Mouse (Mus musculus): Measurements from ENCODE around the gene Ano1.
A peak's percentile ranks its signal among the peaks of the same experiment; 100 is the strongest.

The Ano1 gene

DNA sequence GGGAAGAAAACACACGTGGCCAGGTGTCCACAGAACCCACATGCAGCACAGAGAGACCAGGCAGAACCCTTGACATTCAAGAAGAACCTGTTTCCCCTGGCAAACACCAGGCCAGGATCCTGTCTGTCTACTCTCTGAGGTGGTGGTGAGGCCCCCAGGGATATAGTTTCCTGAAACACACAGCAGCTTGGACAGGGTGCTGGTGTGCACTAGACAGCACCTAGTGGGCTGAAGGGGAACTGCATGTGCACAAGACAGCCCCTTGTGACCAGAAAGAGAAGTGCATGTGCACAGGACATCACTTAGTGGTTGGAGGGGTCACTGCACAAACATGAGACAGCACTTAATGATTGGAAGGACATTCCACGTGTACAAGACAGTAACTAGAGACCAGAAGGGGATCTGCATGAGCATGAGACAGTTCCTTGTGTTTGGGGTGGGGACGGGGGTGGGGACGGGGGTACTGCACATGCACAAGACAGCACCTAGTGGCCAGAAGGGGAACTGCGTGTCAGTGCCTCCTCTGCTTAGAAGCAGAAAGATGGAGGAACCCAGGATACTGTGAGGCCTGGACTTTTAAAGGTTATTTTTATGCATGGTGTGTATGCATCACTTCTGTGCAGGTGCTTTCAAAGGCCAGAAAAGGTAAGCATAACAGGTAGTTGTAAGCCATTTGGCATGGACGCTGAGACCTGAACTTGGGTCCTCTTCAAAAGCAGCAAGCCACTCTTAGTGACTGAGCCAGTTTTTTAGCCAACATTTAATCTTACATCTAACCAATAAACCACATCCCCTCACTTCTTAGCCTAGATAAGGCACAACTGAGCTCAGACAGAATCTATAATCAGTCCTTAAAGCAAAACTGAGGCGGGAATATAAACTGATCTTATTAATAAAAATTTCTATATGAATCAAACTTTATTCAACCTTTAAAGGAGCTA lies 54.7 kb downstream of the Ano1 start:
- DNase-seq: no peak

GRCm38 (mm10) chr7:144689855-144690254 lies 61.9 kb downstream of the Ano1 start:
- no peak for DNase-seq

DNA sequence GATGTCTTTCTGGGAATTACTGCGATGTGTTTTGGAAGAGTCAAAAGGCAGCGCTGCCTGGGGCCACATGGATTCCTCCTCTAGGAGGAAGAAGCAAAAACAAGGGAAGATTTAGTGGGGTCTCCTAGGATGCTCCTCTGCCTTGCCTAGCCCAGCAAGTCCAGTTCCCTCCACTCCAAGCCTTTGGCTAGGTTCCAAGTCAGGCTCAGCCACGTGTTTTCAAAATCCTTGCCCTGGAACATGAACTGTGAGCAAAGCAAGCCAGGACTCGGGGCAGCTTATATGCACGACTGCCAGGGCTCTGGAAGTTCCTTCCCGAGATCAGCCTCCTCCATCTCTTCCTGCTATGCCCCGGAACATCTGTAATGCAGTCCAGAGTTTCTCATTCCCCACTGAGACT lies 62.6 kb downstream of the Ano1 start:
- no peak for DNase-seq

GRCm38 (mm10) chr7:144687663-144688381 lies 64.0 kb downstream of the Ano1 start:
- DNase-seq: no peak

DNA sequence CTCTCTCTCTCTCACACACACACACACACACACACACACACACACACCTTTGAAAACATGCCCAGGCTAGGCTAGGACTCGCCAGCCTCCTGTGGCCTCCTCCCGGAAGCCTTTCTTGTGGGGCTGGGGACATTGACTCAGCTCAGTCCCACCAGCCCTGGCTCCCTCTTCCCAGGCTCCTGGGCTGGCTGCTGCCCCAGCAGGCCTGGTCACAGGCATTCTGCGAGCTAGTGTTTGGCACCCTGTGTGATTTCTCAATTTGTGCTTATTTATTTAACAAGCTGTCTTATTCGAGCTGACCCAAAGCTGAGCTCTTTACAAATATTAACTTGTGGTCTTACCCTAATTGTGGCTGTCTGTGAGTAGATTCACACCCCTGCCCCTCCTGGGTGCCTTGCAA lies 66.8 kb downstream of the Ano1 start:
- no peak for DNase-seq

DNA sequence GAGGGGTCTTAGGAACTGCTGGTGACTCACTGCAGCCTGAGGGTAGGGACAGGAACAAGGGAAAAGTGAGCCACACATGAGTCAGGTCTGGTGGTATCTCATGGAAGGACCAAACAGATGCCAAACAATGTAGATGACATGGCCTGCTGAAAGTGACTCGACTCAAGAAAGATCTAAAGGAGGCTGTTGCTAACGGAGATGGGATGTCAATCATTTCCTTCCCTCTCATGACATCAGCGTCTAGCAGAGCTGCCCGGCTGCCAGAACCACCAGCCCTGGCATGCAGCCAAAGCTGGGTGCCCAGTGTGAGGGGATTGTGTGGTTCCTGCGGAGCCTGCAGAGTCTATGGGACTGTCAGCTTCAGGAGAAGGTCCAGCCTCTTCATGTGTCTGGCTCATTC lies 67.3 kb downstream of the Ano1 start:
- no peak for DNase-seq

DNA sequence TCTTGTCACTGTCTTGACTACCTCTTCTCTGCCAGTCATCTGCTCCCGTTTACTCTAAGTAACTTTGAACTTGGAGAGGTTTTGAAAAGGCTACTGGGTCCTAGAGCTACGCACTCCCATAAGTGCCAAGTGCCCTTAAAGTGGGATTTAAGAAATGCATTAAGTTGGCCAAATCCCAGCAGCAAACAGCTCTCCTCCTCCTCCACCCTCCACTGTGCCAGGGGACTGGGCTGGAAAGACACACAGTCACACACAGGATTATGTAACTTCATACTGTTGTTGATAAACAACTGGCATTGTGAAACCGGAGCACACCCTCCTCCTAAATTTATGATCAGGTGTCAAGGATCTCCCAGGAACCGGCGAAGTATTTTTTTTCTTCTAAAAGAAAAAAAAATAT lies 71.7 kb downstream of the Ano1 start:
- DNase-seq: no peak

GRCm38 (mm10) chr7:144678241-144679030 lies 73.3 kb downstream of the Ano1 start:
- no peak for DNase-seq

DNA sequence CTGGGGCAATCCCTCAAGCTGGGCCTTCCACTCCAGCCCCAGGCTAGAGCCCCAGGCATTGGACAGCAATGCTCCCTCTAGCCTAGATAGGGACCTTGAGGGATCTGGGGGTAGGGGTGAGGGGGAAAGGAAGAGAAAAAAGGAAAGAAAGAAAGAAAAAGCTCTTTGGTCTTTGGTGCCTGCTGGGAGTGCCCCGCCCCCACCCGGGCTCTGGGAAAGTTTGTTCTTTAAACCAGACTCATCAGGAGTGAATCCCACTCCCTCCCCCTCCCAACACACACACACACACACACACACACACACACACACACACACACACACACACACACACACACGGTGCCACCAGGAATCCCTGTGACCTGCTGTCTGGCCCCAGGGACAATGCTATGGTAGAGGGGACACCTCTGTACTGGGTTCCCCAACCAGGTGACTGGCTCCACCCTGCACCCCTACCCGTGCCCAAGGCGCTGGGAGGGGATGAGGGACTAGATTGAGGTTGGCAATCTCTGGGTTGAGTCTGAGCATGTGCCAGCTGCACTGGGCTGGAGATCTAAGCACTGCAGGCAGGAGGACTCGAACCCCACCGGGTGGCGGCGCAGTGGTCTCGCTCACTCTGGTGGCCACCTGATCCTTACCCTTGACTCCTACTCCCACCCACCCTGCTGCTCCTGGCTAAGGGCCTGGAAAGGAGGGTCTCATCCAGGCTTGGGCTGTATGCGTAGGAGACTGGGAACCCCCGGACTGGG lies 74.3 kb downstream of the Ano1 start:
- DNase-seq: no peak

DNA sequence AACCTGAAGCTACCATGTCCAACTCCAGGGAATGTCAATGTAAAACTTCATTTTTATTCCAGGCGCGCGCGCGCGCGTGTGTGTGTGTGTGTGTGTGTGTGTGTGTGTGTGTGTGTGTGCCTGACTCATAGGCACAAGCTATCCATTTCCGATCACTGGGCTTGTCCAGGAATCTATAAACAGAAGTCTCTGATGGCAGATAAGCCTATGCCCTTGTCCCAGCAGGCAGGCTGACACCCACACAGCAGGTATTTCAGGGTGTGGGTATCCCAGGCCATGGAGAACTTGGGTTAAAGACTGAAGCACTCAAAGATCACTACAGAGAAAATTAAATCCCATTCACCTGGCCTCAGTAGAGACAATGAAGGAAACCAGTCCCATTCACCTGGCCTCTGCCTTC lies 76.1 kb downstream of the Ano1 start:
- DNase-seq: no peak

DNA sequence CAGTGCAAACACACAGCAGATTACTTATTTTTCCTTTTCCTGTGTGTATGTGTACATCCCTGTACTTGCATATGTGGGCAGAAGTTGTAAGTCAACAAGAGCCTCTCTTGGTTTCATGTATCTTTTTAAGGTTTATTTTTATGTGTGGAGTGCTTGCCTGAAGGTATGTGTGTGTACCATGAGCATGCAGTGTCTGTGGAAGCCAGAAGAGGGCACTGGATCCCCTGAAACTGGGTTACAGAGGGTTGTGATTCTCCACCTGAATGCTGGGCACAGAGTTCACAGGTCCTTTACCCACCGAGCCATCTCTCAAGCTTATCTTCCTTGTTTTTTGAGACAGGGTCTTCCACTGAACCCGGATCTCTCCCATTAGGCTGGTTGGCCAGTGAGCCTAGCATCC lies 81.9 kb downstream of the Ano1 start:
- DNase-seq: no peak

DNA sequence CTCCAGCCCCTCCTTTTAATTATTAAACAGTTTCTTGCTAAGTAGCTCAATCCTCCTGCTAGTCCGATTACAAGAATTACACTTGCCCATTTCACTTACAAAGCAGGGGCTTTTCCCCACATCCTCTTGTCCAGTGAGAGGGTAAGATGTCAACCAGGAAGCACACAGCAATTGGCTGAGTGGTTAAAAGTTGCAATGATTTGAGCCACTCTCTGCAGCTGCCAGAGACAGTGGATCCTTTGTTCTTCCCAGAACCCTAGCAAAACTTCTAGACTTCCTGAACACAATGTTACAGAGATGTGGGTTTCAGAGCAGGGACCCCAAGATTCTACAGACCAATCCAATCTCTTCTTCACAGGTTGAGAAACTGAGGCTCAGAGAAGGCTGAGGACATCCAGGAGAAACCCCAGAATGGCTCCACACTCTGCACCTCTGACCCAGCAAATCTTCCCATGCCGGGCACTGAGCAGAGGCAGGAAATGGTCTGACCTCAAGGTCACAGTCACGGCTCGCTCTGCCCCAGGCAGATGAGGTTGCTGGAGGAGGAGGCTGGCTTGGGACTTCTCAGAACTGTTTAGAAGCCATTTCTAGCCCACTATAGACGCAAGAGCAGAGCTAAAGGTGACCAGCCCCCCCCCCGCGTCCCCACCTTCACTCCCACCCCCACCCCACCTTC lies 83.0 kb downstream of the Ano1 start:
- DNase-seq: no peak

DNA sequence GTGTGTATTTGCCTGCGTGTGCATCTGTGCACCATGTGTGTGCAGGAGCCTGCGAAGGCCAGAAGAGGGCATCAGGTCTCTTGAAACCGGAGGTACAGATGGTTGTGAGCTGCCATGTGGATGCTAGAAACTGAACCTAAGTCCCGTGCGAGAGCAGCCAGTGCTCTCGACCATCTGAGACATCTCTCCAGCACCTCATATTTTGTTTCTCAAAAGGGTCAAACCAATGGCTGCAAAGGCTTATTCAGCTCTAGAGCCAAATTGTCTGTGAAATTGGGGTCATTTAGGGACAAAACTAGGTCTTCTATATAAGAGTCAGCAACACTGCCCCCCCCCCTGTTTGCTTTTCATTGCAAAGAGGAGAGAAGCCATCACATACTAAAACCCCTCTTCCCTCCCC lies 84.7 kb downstream of the Ano1 start:
- DNase-seq: no peak

DNA sequence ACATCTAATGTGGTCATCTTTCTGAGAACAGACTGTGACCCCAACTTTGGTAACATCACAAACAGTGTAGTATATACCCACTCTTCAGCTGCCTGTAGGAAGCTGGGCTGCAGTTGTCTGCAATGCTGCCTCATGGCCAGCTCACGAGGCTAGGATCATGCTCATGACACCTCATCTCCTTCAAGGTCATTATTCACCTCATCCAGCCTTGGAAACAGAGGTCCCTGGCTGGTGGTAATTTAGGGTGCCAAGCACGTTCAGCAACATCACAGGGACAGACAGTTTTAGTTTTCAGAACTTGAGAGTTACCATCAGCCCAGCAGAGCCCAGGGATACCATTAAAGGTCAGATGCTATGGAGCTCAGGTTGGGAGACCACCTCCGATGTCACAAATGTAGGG lies 86.2 kb downstream of the Ano1 start:
- DNase-seq: no peak

DNA sequence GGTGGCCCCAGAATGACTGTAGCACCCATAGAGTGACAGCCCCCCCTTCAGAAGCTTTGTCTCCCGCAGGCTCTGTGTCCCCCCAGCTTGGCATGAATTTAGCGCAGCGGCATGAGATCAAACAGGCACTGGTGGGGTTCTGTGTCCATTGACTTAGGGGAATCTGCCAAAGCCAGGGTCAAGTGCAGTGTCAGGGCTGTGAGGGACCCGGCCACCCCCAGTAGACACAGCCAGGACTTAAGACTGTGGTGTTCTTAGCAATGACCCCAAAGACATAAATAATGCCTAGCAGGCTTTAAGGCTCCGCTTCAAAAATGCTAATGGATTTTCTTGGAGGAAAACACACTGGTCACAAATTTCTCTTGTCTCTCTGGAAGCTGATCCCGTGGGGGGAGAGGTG lies 88.2 kb downstream of the Ano1 start:
- no peak for DNase-seq

GRCm38 (mm10) chr7:144656261-144656967 lies 95.4 kb downstream of the Ano1 start:
- DNase-seq: no peak

- DNase-seq: peak; percentile 77
These were observed 97.9 kb downstream of the Ano1 start for GRCm38 (mm10) chr7:144653681-144654425.

DNA sequence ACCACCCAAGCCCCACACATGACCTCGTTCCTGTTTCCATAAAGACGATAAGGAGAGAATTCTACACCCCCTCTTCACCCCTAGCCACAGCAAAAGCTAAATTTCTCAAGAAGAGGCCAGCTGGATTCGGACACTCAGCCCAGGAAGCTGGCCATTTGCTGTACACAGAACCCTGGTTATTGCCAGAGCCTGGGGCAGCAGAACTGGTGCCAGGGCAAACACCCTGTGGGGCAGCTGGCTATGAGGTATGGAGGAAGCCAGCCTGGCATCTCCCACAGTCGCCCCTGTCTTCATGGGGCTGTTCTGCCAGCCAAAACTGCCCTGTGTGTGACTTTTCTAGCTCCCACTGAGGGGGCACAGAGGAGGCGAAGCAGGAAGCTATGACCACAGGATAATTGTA lies 104.2 kb downstream of the Ano1 start:
- no peak for DNase-seq

DNA sequence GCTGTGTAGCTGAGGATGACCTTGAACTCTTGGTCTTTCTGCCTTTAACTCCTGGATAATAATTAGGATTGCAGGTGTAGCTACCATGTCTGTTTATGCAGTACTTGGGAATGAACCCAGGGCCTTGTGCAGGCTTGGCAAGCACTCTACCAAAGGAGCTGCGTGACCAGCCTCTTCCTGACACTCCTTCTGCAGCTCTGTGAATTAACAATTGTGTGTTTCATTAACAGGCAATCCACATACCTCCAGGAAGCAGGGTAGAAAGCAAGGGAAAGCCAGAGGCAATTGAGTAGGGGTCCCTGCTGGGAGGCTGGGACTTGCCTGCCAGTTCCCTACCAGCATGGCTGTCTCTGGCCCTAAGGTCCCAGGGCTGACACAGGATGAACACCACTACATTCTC lies 111.0 kb downstream of the Ano1 start:
- DNase-seq: no peak

GRCm38 (mm10) chr7:144636000-144636399 lies 115.8 kb downstream of the Ano1 start:
- DNase-seq: peak; percentile 44

DNA sequence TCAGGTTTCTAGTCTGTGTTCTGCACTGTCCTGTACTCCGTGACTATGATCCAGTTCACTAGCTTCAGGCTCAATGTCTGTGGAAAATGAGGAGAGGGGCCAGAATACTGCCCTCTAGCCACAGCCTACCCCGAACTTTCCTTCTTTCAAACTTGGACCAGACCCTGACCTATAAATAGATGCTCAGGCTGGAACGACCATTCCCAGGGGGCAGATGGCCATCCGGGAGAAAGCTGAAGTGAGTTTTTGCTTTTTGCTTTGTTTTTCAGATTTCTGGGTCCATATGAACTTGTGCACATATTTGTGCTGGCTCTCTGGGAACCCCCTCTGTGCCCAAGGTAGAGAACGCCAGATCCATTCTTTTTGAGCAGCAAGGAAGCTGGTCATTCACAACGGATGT lies 116.9 kb downstream of the Ano1 start:
- no peak for DNase-seq

All from layer of hippocampus, adult 9-11 months (tissue).